Mouse (Mus musculus) lung, adult 2 months (tissue): ENCODE measurements around the gene Doc2b.

Experiments
- CTCF ChIP-seq: fragments of 200-500 bp; IDR thresholded peaks from 2 replicates; pipeline ENCODE4 v1.5.1; 2011; ENCODE audit warnings: mild to moderate bottlenecking, low read length, control low read depth; ENCODE audit not compliant: insufficient read depth
- POLR2A ChIP-seq: fragments of 200-500 bp; IDR thresholded peaks from 2 replicates; pipeline ENCODE4 v1.6.1; 2011; ENCODE audit warnings: low read depth, mild to moderate bottlenecking, control low read depth, low read length, borderline replicate concordance; ENCODE audit errors: extremely low read depth

DNA sequence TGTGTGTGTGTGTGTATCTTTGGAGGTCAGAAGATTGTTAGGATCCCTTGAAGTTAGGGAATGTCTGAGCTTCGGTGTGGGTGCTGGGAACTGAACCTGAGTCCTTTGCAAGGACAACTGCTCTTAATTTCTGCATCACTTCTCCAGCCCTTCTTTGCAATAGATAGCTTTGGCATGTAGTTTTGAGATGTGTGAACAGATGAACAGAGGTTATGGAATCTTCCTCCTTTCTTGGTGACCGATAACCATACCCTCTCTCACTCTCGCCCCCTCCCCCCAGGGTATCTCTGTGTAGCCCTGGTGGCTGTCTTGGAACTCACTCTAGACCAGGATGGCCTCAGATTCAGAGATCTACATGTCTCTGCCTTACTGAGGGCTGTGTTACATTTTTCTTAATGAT lies 51.1 kb downstream of the Doc2b start:
- TF ChIP-seq CTCF (no peak), POLR2A (no peak)
